ENCODE assay signal across 28 mouse cellular contexts in genomic region chr11:46347756-46348155, GRCm38 (mm10). TPM values are rescaled to one million over a fixed set of nuclear protein-coding genes. Genes with fewer than 3 reads are reported as not detected.
A peak's percentile ranks its signal among the peaks of the same experiment; 100 is the strongest.
DNase-seq lines count a peak whose midpoint lies in the region; ATAC-seq and TF ChIP-seq lines count a peak whose summit lies in the region.
"Had no signal": no experiment of that assay in that cellular context is flagged by ENCODE, and none has a peak within 500 bp of the region (broad histone marks: within the 10 kb centered on the region; RNA-seq: fewer than 3 reads in every experiment).

No protein-coding gene starts in this region.

- H3K9me3 ChIP-seq in kidney, postnatal 0 days (replicated peaks; ENCODE audit: low read length): no peaks in the 10 kb centered on the region
- H3K9me3 ChIP-seq: embryonic facial prominence, embryonic 12.5 days; forebrain, embryonic 12.5 days; heart, embryonic 13.5 days; hindbrain, embryonic 15.5 days had no signal

- ATAC-seq in kidney, postnatal 0 days (replicated peaks; ENCODE audit: low FRiP score, low read depth): no peak
- ATAC-seq: forebrain, embryonic 16.5 days; Patski had no signal

- H3K36me3 ChIP-seq in kidney, postnatal 0 days (ENCODE audit: insufficient read depth, low read length): no peaks in the 10 kb centered on the region
- H3K36me3 ChIP-seq in kidney, adult 2 months (ENCODE audit: control insufficient read depth, insufficient read depth, low read length): no peaks in the 10 kb centered on the region
- H3K36me3 ChIP-seq: embryonic facial prominence, embryonic 12.5 days; forebrain, embryonic 12.5 days; heart, embryonic 13.5 days; hindbrain, embryonic 15.5 days had no signal

- H3K9ac ChIP-seq in kidney, postnatal 0 days (ENCODE audit: low read depth, low read length): no peak overlapping the region
- H3K9ac ChIP-seq: embryonic facial prominence, embryonic 12.5 days; forebrain, embryonic 12.5 days; heart, embryonic 13.5 days; hindbrain, embryonic 15.5 days had no signal

- TF ChIP-seq CTCF in kidney, postnatal 0 days (IDR thresholded peaks at IDR 0.05; ENCODE audit: low read depth): no peak
- TF ChIP-seq CTCF in kidney, adult 2 months (conservative IDR thresholded peaks at IDR 0.05; ENCODE audit: insufficient read depth, insufficient read length, low read depth, low read length): no peak

- H3K27me3 ChIP-seq in kidney, postnatal 0 days (ENCODE audit: insufficient read depth, low read length): no peaks in the 10 kb centered on the region
- H3K27me3 ChIP-seq in kidney, adult 2 months (replicated peaks; ENCODE audit: control insufficient read depth, insufficient read depth, low read length): no peaks in the 10 kb centered on the region
- H3K27me3 ChIP-seq: CH12.LX; embryonic facial prominence, embryonic 12.5 days; forebrain, embryonic 12.5 days; heart, embryonic 13.5 days; hindbrain, embryonic 15.5 days had no signal

- TF ChIP-seq POLR2A in kidney, adult 2 months (IDR thresholded peaks at IDR 0.05; ENCODE audit: low read depth, low read length): no peak

- no peak overlapping the region for H3K4me2 ChIP-seq in kidney, postnatal 0 days (ENCODE audit: low read length)
- H3K4me2 ChIP-seq: embryonic facial prominence, embryonic 12.5 days; forebrain, embryonic 12.5 days; heart, embryonic 13.5 days; hindbrain, embryonic 15.5 days had no signal

- 0 out of 2 replicates have a peak, but pooled peaks cover 4% of the 10 kb centered on the region for H3K4me1 ChIP-seq in kidney, postnatal 0 days (replicated peaks; ENCODE audit: insufficient read depth, low read length)
- H3K4me1 ChIP-seq in kidney, adult 2 months (ENCODE audit: control insufficient read depth, insufficient read depth, low read length): no peaks in the 10 kb centered on the region
- H3K4me1 ChIP-seq: forebrain, embryonic 12.5 days; hindbrain, embryonic 15.5 days had no signal

- DNase-seq in kidney, postnatal 0 days (ENCODE audit: low spot score): no peak
- DNase-seq in kidney, adult 2 months: no peak
- peak; percentile 39 for DNase-seq in CD4-positive, CD25-positive, alpha-beta regulatory T cell, adult 2 months (ENCODE audit: low read depth, low spot score)
- peak; percentile 70 for DNase-seq in induced T-regulatory cell, adult 2 months (ENCODE audit: low read depth)
- peak; percentile 67 for DNase-seq in naive thymus-derived CD4-positive, alpha-beta T cell, adult 2 months (ENCODE audit: low read depth)
- DNase-seq in cerebellum, adult 9-10 months: no peak
- DNase-seq in right cerebral cortex, postnatal 36 days (ENCODE audit: low spot score in 2 of 2): no peak
- DNase-seq in adrenal gland, adult 18-20 months (ENCODE audit: low spot score in 2 of 2): no peak
- DNase-seq: adrenal gland, postnatal 10 days; cerebellum, adult 11-12 months; cerebellum, adult 9-11 months; embryo, embryonic 11 days; gastrocnemius, postnatal 14 days; heart, postnatal 36 days; kidney, adult 11 months had no signal

- H3K4me3 ChIP-seq in kidney, postnatal 0 days (replicated peaks; ENCODE audit: low read depth, low read length): no peak overlapping the region
- H3K4me3 ChIP-seq in kidney, adult 2 months (ENCODE audit: insufficient read depth, low read depth, low read length): no peak overlapping the region
- H3K4me3 ChIP-seq: embryonic facial prominence, embryonic 12.5 days; forebrain, embryonic 12.5 days; heart, embryonic 13.5 days; hindbrain, embryonic 15.5 days had no signal

- H3K27ac ChIP-seq in kidney, postnatal 0 days: 0 out of 2 replicates have a peak overlapping the region, but pooled peaks have one; percentile 9
- no peak overlapping the region for H3K27ac ChIP-seq in kidney, adult 2 months (ENCODE audit: insufficient read depth, low read depth, low read length)
- H3K27ac ChIP-seq: embryonic facial prominence, embryonic 12.5 days; forebrain, embryonic 12.5 days; heart, embryonic 13.5 days; hindbrain, embryonic 15.5 days had no signal

- WGBS in kidney, postnatal 0 days: 68% methylated on average over 5 of the region's 5 CpGs
- 61% methylated on average over 5 of the region's 5 CpGs for WGBS in kidney, adult 2 months

RNA-seq across cellular contexts. Expression of gene Cyfip2, which starts 35.1 kb away (rescaled TPM):
- polyA plus RNA-seq in kidney, postnatal 0 days (2015; fragmentation: Nextera tagmentation; extraction: Ambion mirVana): 17.4 and 19.2 TPM in 2 replicates
- 68.4 and 71.1 TPM in 2 replicates for polyA plus RNA-seq in kidney, adult 2 months (2012; rRNA removed)
- total RNA-seq in adrenal gland, adult 18-20 months (2021): 10 to 100 TPM; 55.9 to 77.0 TPM

RNA-seq across cellular contexts. Expression of gene Itk, which starts 41.6 kb away (rescaled TPM):
- polyA plus RNA-seq in kidney, postnatal 0 days (2015; fragmentation: Nextera tagmentation; extraction: Ambion mirVana): 0.04 and 0.05 TPM in 2 replicates
- 0.16 and 1.8 TPM in 2 replicates for polyA plus RNA-seq in kidney, adult 2 months (2012; rRNA removed)
- total RNA-seq in adrenal gland, adult 18-20 months (2021): under 1 TPM; 0.23 to 0.58 TPM
- polyA plus RNA-seq: forebrain, embryonic 12.5 days; forebrain, embryonic 16.5 days; heart, embryonic 13.5 days; heart, postnatal 0 days; hindbrain, embryonic 11.5 days; hindbrain, embryonic 15.5 days had no signal

RNA-seq across cellular contexts. Expression of gene Fam71b, which starts 48.6 kb away (rescaled TPM):
- not detected in 2 replicates for polyA plus RNA-seq in kidney, postnatal 0 days (2015; fragmentation: Nextera tagmentation; extraction: Ambion mirVana)
- polyA plus RNA-seq in kidney, adult 2 months (2012; rRNA removed): 0.10 and 0.38 TPM in 2 replicates
- not detected for total RNA-seq in adrenal gland, adult 18-20 months (2021)
- total RNA-seq: adrenal gland, postnatal 10 days; common myeloid progenitor, adult 5-6 weeks; gastrocnemius, adult 18-20 months; gastrocnemius, postnatal 14 days; heart, adult 8-10 months; heart, postnatal 36 days had no signal
- polyA plus RNA-seq: embryonic facial prominence, embryonic 12.5 days; forebrain, embryonic 12.5 days; forebrain, embryonic 16.5 days; heart, embryonic 13.5 days; heart, postnatal 0 days; hindbrain, embryonic 11.5 days; hindbrain, embryonic 15.5 days; intestine, embryonic 14.5 days; Patski had no signal

Comparison
In these comparisons a context has a peak if more than half of its experiments do, and no peak if none do; other contexts are left out.
1. DNase-seq: peak in CD4-positive, CD25-positive, alpha-beta regulatory T cell, adult 2 months (single experiment), induced T-regulatory cell, adult 2 months (single experiment) and naive thymus-derived CD4-positive, alpha-beta T cell, adult 2 months (single experiment); none in kidney, postnatal 0 days (single experiment), kidney, adult 2 months (single experiment), cerebellum, adult 9-10 months (single experiment), right cerebral cortex, postnatal 36 days (0 of 2) and adrenal gland, adult 18-20 months (0 of 2).